Mouse (Mus musculus): ENCODE results near the gene Spag8. TPM values are rescaled to one million over a fixed set of nuclear protein-coding genes. Genes with fewer than 3 reads are reported as not detected.
A peak's percentile ranks its signal among the peaks of the same experiment; 100 is the strongest.

The Spag8 gene
- polyA plus RNA-seq, 1 experiment from 2014 or later = 9.3 TPM

DNA sequence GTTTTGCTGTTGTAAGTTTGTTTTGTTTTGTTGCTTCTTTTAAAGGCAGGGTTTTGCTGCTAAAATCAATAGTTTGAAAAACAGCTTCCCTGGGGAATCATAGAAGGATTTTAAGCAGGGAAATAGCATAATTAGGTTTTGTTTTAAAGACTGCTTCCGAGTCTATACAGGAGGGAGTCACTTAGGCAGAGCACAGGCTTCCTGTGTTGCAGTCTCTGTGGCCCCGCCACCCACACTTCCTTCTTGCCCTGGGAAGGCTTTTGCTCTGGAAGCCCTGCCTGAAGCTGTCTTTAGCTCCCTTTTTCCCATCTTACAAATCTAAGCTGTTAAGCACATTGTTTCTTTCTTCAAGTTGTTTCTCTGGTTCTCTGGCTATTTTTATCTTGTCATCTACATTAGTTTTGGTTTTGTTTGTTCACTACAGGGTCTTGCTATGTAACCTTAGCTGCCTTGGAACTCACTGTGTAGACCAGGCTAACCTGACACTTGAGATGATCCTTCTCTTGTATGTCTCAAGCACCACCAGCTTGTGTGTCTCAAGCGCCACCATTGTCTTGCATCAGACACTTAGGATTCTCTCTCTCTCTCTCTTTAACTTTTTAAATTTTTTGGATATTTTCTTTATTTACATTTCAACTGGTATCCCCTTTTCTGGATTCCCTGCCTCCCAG lies 40.2 kb downstream of the Spag8 start:
- Histone ChIP-seq H3K4me3 (replicated peaks; ENCODE audit: low read length) (no peak overlapping the region), H3K4me2 (replicated peaks) (no peak overlapping the region), H3K9me3 (ENCODE audit: control insufficient read depth, low read length) (no peaks in the 10 kb centered on the region), H3K36me3 (replicated peaks; ENCODE audit: control insufficient read depth, insufficient read depth) (no peaks in the 10 kb centered on the region), H3K27ac (no peak overlapping the region), H3K9ac (no peak overlapping the region), H3K27me3 (ENCODE audit: control insufficient read depth, insufficient read depth, low read length) (no peaks in the 10 kb centered on the region), H3K4me1 (replicated peaks; ENCODE audit: control insufficient read depth, insufficient read depth, low read length) (no peaks in the 10 kb centered on the region)
- 62% methylated on average over 3 of the region's 3 CpGs for WGBS
- DNase-seq (ENCODE audit: low spot score) (peak; percentile 20), ATAC-seq (ENCODE audit: low FRiP score) (no peak)

DNA sequence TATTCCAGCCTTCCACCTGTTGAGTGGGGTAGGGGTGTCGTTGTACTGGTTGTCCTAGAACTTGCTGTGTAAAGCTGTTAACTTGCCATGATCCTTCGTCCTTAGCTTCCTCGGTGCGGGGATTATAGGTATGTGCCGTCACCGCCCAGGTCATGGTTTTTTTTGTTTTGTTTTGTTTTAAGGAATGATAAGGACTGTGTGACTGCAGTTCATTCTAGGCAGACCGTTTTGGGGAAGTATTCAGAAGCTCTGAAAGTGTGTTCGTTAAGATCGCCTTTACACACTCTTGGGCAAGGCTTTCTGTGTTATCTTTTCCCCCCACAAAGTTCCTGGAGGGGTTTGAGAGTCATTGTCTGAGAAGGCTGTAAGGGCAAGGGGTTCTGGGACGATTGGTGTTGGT lies 40.9 kb downstream of the Spag8 start:
- WGBS = 77% methylated on average over 10 of the region's 10 CpGs

GRCm38 (mm10) chr4:43604751-43605685 lies 48.4 kb downstream of the Spag8 start:
- 84% methylated on average over 9 of the region's 9 CpGs for WGBS
- Histone ChIP-seq H3K9ac (no peak overlapping the region), H3K27ac (no peak overlapping the region), H3K27me3 (ENCODE audit: control insufficient read depth, insufficient read depth, low read length) (no peaks in the 10 kb centered on the region), H3K4me2 (replicated peaks) (no peak overlapping the region), H3K4me1 (replicated peaks; ENCODE audit: control insufficient read depth, insufficient read depth, low read length) (no peaks in the 10 kb centered on the region), H3K4me3 (replicated peaks; ENCODE audit: low read length) (no peak overlapping the region), H3K9me3 (ENCODE audit: control insufficient read depth, low read length) (no peaks in the 10 kb centered on the region), H3K36me3 (replicated peaks; ENCODE audit: control insufficient read depth, insufficient read depth) (no peaks in the 10 kb centered on the region)
- ATAC-seq (ENCODE audit: low FRiP score) (no peak), DNase-seq (ENCODE audit: low spot score) (no peak)

More for the DNA sequence above, 40.9 kb downstream of the Spag8 start:
- no peaks in the 10 kb centered on the region for H3K36me3 ChIP-seq (replicated peaks; ENCODE audit: control insufficient read depth, insufficient read depth)
- no peak overlapping the region for H3K4me3 ChIP-seq (replicated peaks; ENCODE audit: low read length)
- ATAC-seq (ENCODE audit: low FRiP score) = no peak
- H3K27ac ChIP-seq = no peak overlapping the region
- H3K9ac ChIP-seq = no peak overlapping the region
- no peaks in the 10 kb centered on the region for H3K4me1 ChIP-seq (replicated peaks; ENCODE audit: control insufficient read depth, insufficient read depth, low read length)
- DNase-seq (ENCODE audit: low spot score) = no peak
- H3K27me3 ChIP-seq (ENCODE audit: control insufficient read depth, insufficient read depth, low read length) = no peaks in the 10 kb centered on the region
- H3K9me3 ChIP-seq (ENCODE audit: control insufficient read depth, low read length) = no peaks in the 10 kb centered on the region
- no peak overlapping the region for H3K4me2 ChIP-seq (replicated peaks)

- H3K4me2 ChIP-seq (replicated peaks) = no peak overlapping the region
- H3K27me3 ChIP-seq (ENCODE audit: control insufficient read depth, insufficient read depth, low read length) = no peaks in the 10 kb centered on the region
- no peak overlapping the region for H3K27ac ChIP-seq
- H3K4me3 ChIP-seq (replicated peaks; ENCODE audit: low read length) = no peak overlapping the region
- DNase-seq (ENCODE audit: low spot score) (no peak), ATAC-seq (ENCODE audit: low FRiP score) (no peak)
- no peaks in the 10 kb centered on the region for H3K36me3 ChIP-seq (replicated peaks; ENCODE audit: control insufficient read depth, insufficient read depth)
- H3K4me1 ChIP-seq (replicated peaks; ENCODE audit: control insufficient read depth, insufficient read depth, low read length) = no peaks in the 10 kb centered on the region
- 75% methylated on average over 3 of the region's 3 CpGs for WGBS
- no peak overlapping the region for H3K9ac ChIP-seq
- no peaks in the 10 kb centered on the region for H3K9me3 ChIP-seq (ENCODE audit: control insufficient read depth, low read length)
Measured at GRCm38 (mm10) chr4:43604099-43604498, 49.3 kb downstream of the Spag8 start.

Small RNAs within 50 kb of the gene (microRNA-seq; reads per million reads assigned to microRNA genes)
- gene Gm25262 = not detected

Other genes with a start within 250 kb of the Spag8 start
- 1.6 and 2.2 TPM in 2 replicates for gene Fam166b, start 224.5 kb downstream of the Spag8 start, polyA plus RNA-seq (2014; fragmentation: Nextera tagmentation; extraction: Ambion mirVana)
- gene Tesk1, start 211.7 kb downstream of the Spag8 start, polyA plus RNA-seq (2014; fragmentation: Nextera tagmentation; extraction: Ambion mirVana) = 21.8 and 22.6 TPM in 2 replicates
- gene Cd72, start 199.0 kb downstream of the Spag8 start, polyA plus RNA-seq (2014; fragmentation: Nextera tagmentation; extraction: Ambion mirVana) = 6.4 and 7.5 TPM in 2 replicates
- gene Sit1, start 169.9 kb downstream of the Spag8 start, polyA plus RNA-seq (2014; fragmentation: Nextera tagmentation; extraction: Ambion mirVana) = not detected in 2 replicates
- gene Ccdc107, start 160.7 kb downstream of the Spag8 start, polyA plus RNA-seq (2014; fragmentation: Nextera tagmentation; extraction: Ambion mirVana) = 80.3 and 92.0 TPM in 2 replicates
- 4.7 and 6.1 TPM in 2 replicates for gene Arhgef39, start 153.9 kb downstream of the Spag8 start, polyA plus RNA-seq (2014; fragmentation: Nextera tagmentation; extraction: Ambion mirVana)
- gene Car9, start 146.6 kb downstream of the Spag8 start, polyA plus RNA-seq (2014; fragmentation: Nextera tagmentation; extraction: Ambion mirVana) = 0.16 and 0.26 TPM in 2 replicates
- 9.1 and 10.8 TPM in 2 replicates for gene Tpm2, start 129.8 kb downstream of the Spag8 start, polyA plus RNA-seq (2014; fragmentation: Nextera tagmentation; extraction: Ambion mirVana)
- gene Creb3, start 91.3 kb downstream of the Spag8 start, polyA plus RNA-seq (2014; fragmentation: Nextera tagmentation; extraction: Ambion mirVana) = 80.0 and 82.3 TPM in 2 replicates
- gene Tln1, start 90.9 kb downstream of the Spag8 start, polyA plus RNA-seq (2014; fragmentation: Nextera tagmentation; extraction: Ambion mirVana) = 57.5 and 62.8 TPM in 2 replicates
- 21.7 and 25.2 TPM in 2 replicates for gene Rgp1, start 74.9 kb downstream of the Spag8 start, polyA plus RNA-seq (2014; fragmentation: Nextera tagmentation; extraction: Ambion mirVana)
- 44.5 and 49.7 TPM in 2 replicates for gene Gba2, start 74.7 kb downstream of the Spag8 start, polyA plus RNA-seq (2014; fragmentation: Nextera tagmentation; extraction: Ambion mirVana)
- gene Msmp, start 69.1 kb downstream of the Spag8 start, polyA plus RNA-seq (2014; fragmentation: Nextera tagmentation; extraction: Ambion mirVana) = 1.0 and 1.9 TPM in 2 replicates
- gene Npr2, start 21.7 kb downstream of the Spag8 start, polyA plus RNA-seq (2014; fragmentation: Nextera tagmentation; extraction: Ambion mirVana) = 13.3 and 14.2 TPM in 2 replicates
- 70.1 and 77.0 TPM in 2 replicates for gene Hint2, start 2.9 kb upstream of the Spag8 start, polyA plus RNA-seq (2014; fragmentation: Nextera tagmentation; extraction: Ambion mirVana)
- 8.7 and 10.5 TPM in 2 replicates for gene Tmem8b, start 15.4 kb upstream of the Spag8 start, polyA plus RNA-seq (2014; fragmentation: Nextera tagmentation; extraction: Ambion mirVana)
- 1.9 and 2.2 TPM in 2 replicates for gene Fam221b, start 15.6 kb upstream of the Spag8 start, polyA plus RNA-seq (2014; fragmentation: Nextera tagmentation; extraction: Ambion mirVana)
- gene Olfr70, start 47.2 kb upstream of the Spag8 start, polyA plus RNA-seq (2014; fragmentation: Nextera tagmentation; extraction: Ambion mirVana) = not detected in 2 replicates
- not detected in 2 replicates for gene Olfr71, start 56.7 kb upstream of the Spag8 start, polyA plus RNA-seq (2014; fragmentation: Nextera tagmentation; extraction: Ambion mirVana)
- gene Hrct1, start 73.6 kb upstream of the Spag8 start, polyA plus RNA-seq (2014; fragmentation: Nextera tagmentation; extraction: Ambion mirVana) = 0.18 and 0.58 TPM in 2 replicates
- 0.04 and 0.07 TPM in 2 replicates for gene Spaar, start 76.4 kb upstream of the Spag8 start, polyA plus RNA-seq (2014; fragmentation: Nextera tagmentation; extraction: Ambion mirVana)
- gene Olfr159, start 117.4 kb upstream of the Spag8 start, polyA plus RNA-seq (2014; fragmentation: Nextera tagmentation; extraction: Ambion mirVana) = not detected in 2 replicates
- not detected in 2 replicates for gene Olfr156, start 170.3 kb upstream of the Spag8 start, polyA plus RNA-seq (2014; fragmentation: Nextera tagmentation; extraction: Ambion mirVana)
- 0.03 TPM in 1 of 2 replicates, not detected in the other for gene Olfr157, start 186.6 kb upstream of the Spag8 start, polyA plus RNA-seq (2014; fragmentation: Nextera tagmentation; extraction: Ambion mirVana)
- gene Olfr155, start 198.0 kb upstream of the Spag8 start, polyA plus RNA-seq (2014; fragmentation: Nextera tagmentation; extraction: Ambion mirVana) = not detected in 2 replicates
- gene Reck, start 221.9 kb upstream of the Spag8 start, polyA plus RNA-seq (2014; fragmentation: Nextera tagmentation; extraction: Ambion mirVana) = 6.2 and 7.3 TPM in 2 replicates